Mouse (Mus musculus) forebrain, embryonic 10.5 days (tissue): ENCODE data around the gene Lypd4. TPM values are rescaled to one million over a fixed set of nuclear protein-coding genes. Genes with fewer than 3 reads are reported as not detected.
A peak's percentile ranks its signal among the peaks of the same experiment; 100 is the strongest.
"Not testable (repeated sequence)": the region's sequence is repeated elsewhere in the genome, so short reads cannot be mapped to it uniquely, and the experiment has no call there.

Source experiments
- DNase-seq: peaks from one replicate; pipeline ENCODE4 v3.0.0-alpha.2; 2017; ENCODE audit warnings: low spot score; ENCODE audit errors: extremely low spot score
- H3K27ac ChIP-seq: fragments of 300-500 bp; sonication (generic); 2 replicates; pipeline ENCODE4 v1.5.1; 2016; ENCODE audit warnings: mild to moderate bottlenecking
- H3K27me3 ChIP-seq: fragments of 300-500 bp; sonication (generic); 2 replicates; pipeline ENCODE4 v1.6.1; 2016; ENCODE audit warnings: mild to moderate bottlenecking; ENCODE audit not compliant: poor library complexity, severe bottlenecking
- H3K36me3 ChIP-seq: fragments of 300-500 bp; sonication (generic); replicated peaks from 2 replicates; pipeline ENCODE4 v1.6.1; 2016; ENCODE audit warnings: mild to moderate bottlenecking, moderate library complexity
- H3K4me1 ChIP-seq: fragments of 300-500 bp; sonication (generic); 2 replicates; pipeline ENCODE4 v1.6.1; 2016
- H3K4me3 ChIP-seq: fragments of 300-500 bp; sonication (generic); 2 replicates; pipeline ENCODE4 v1.5.1; 2016; ENCODE audit warnings: mild to moderate bottlenecking, moderate library complexity
- H3K9me3 ChIP-seq: fragments of 300-500 bp; sonication (generic); 2 replicates; pipeline ENCODE4 v1.6.1; 2016; ENCODE audit warnings: mild to moderate bottlenecking, moderate library complexity
- WGBS: fragments of 180-500 bp; shearing (Covaris S2); methylation state at CpG from one replicate; pipeline ENCODE4 v1.1.7; 2016; 5-methylcytosine and 5-hydroxymethylcytosine counted together
- polyA plus RNA-seq: library from polyadenylated mRNA; unstranded; fragments of >200 nt; fragmentation: Nextera tagmentation; extraction: Ambion mirVana; gene quantifications from 2 replicates; pipeline ENCODE4 v1.2.1, GENCODE M21; 2016

Lypd4 gene
- polyA plus RNA-seq, 1 experiment from 2014 or later, result not detected

DNA sequence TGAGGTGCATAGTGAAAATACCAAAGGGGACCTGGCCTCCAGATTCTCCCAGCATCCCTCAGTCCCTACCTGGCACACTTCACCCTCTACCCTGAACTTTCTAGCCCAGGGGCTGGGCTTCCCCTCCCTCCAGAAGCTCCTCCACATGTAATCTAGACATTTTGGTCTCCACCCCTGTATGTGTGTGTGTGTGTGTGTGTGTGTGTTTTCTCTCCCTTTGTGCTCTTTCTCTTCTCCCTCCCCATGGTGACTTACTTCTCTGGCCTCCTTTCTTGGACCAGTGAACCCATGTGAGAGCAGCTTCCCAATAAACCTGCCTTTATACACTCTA, 16.5 kb downstream of the Lypd4 start:
- Histone ChIP-seq H3K4me3 (no peak overlapping the region), H3K36me3 (no peaks in the 10 kb centered on the region), H3K27me3 (no peaks in the 10 kb centered on the region), H3K27ac (peak overlapping the region; percentile 67; the same call in 1 of the 2 replicates), H3K9me3 (no peaks in the 10 kb centered on the region), H3K4me1 (peaks cover 27% of the 10 kb centered on the region)
- DNase-seq, result no peak

DNA sequence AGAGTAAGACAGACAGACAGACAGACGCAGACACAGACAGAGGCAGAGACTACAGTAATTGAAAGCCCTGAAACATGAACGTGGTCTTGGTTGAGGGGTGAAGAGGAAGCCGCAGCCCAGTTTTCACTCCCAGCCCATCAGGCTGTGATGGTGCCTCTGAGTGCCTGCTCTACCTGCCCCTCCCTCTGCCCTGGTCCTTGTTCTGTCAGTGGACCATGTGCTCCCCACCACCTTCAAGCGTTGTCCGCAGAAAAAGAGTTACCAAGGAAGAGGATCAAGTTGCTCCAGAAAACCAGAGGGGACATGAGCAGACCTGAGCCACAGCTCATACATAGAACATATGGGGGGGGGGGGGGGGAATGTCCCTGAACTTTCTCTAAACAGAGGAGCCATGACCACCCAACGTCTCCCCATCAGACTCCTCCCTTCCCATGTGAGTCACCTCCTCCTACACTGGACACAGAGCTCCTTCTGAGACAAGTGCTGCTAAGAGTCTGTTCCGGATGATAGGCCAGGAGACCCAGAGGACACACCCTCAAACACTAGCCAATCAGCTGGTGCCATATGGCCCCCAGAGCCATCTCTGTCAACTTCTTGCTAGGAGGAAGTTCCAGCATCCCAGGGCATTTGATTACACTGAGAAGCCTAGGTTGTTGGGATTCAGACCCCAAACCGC, 17.0 kb downstream of the Lypd4 start:
- H3K4me3 ChIP-seq, result no peak overlapping the region
- H3K27ac ChIP-seq, result peak overlapping the region; percentile 26; the same call in 1 of the 2 replicates
- no peak for DNase-seq
- no peaks in the 10 kb centered on the region for H3K9me3 ChIP-seq
- H3K4me1 ChIP-seq, result peaks cover 27% of the 10 kb centered on the region
- WGBS, result 80% methylated on average over 8 of the region's 8 CpGs
- no peaks in the 10 kb centered on the region for H3K36me3 ChIP-seq
- H3K27me3 ChIP-seq, result no peaks in the 10 kb centered on the region

DNA sequence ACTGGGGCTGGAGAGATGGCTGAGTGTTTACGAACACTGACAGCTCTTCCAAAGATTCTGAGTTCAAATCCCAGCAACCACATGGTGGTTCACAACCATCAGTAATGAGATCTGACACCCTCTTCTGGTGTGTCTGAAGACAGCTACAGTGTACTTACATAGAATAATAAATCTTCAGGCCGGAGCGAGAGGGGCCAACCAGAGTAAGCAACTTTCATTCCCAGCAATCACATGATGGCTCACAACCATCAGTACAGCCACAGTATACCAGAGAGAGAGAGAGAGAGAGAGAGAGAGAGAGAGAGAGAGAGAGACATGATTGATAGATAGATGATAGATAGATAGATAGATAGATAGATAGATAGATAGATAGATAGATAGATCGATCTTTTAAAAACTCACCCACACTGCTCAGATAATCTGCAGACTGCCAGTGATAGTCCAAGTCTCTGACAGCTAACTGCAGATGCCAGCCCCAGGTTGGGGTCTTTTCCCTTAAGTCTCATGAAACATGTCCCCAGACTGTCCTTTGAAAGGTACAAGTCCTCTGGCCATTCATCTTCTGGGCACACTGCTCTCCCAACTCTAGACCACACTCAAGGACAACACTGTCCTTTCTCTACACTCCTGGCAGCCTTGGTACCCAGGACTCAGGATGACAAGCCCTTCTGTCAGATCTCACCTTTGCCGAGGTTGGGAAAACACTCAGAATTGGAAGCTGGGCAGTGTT, 18.0 kb downstream of the Lypd4 start:
- DNase-seq, result no peak
- no peaks in the 10 kb centered on the region for H3K9me3 ChIP-seq
- H3K4me1 ChIP-seq, result peaks cover 24% of the 10 kb centered on the region
- peak overlapping the region; percentile 52 for H3K27ac ChIP-seq
- WGBS, result 92% methylated on average over 5 of the region's 5 CpGs
- H3K27me3 ChIP-seq, result no peaks in the 10 kb centered on the region
- H3K4me3 ChIP-seq, result 0 out of 2 replicates have a peak overlapping the region, but pooled peaks have one; percentile 12
- H3K36me3 ChIP-seq, result no peaks in the 10 kb centered on the region

DNA sequence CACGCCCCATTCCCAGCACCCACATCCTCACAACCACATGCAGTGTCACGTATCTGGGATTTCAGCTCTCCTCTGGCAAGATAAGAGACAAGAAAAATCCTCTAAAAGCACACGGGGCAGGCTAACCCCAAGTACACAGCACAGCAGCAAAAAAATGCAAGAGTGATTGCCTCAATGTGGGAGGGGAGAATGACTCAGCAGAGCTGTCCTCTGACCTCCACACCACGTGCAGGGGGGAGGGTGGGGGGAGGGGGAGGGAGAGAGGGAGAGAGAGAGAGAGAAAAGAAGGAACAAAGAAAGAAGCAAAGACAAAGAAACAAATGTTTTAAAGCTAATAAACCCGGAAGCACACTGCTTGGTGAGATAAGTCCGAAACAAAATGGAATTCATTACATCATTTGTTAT, 18.8 kb downstream of the Lypd4 start:
- Histone ChIP-seq H3K4me1 (peaks cover 28% of the 10 kb centered on the region), H3K27me3 (no peaks in the 10 kb centered on the region), H3K9me3 (no peaks in the 10 kb centered on the region), H3K36me3 (no peaks in the 10 kb centered on the region), H3K27ac (0 out of 2 replicates have a peak overlapping the region, but pooled peaks have one; percentile 52), H3K4me3 (no peak overlapping the region)
- DNase-seq, result no peak
- WGBS, result 42% methylated on average over 6 of the region's 6 CpGs

DNA sequence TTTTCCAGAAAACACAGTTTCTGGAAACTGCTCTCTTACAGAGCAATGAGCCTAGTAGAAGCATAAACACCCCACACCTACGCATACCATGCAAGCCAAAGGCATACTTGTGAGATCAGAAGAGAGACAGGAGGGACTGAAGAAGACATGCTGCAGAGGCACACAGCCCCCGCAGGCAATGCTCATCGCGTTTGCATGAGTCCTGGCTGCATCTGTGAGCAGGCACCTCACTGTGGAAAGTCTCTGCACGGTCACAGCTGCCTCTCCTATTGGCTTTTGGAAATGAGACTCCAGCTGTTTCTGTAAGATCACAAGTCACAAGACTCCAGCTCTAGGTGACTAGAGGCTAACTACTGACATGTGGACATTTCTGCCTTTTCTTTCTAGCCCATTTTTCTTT, 19.6 kb downstream of the Lypd4 start:
- no peak for DNase-seq
- H3K9me3 ChIP-seq, result no peaks in the 10 kb centered on the region
- no peaks in the 10 kb centered on the region for H3K27me3 ChIP-seq
- WGBS, result 34% methylated on average over 5 of the region's 5 CpGs
- no peak overlapping the region for H3K27ac ChIP-seq
- no peaks in the 10 kb centered on the region for H3K36me3 ChIP-seq
- peaks cover 30% of the 10 kb centered on the region for H3K4me1 ChIP-seq
- no peak overlapping the region for H3K4me3 ChIP-seq

DNA sequence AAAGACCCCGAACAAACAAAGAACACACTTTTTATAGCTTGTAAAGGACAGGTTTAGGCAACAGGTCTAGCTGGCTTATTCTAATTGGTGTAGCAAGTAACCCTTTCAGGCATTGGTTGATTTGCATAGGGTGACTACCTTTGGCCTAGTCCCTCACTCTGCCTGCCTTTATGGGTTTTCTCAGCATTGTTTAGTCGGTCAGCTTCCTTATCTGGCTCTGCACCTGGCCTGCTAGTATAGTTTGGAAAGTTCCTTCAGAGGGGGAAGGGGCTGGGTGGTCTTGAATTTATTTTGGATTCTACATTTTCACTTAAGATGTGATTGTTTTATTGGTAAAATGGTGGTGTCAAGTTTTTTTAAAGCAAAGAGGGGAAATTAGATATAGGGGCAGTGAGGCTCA, 23.2 kb downstream of the Lypd4 start:
- H3K27me3 ChIP-seq, H3K9me3 ChIP-seq, H3K36me3 ChIP-seq, H3K4me3 ChIP-seq, DNase-seq: not testable (repeated sequence)
- H3K4me1 ChIP-seq, result peaks cover 19% of the 10 kb centered on the region
- 46% methylated on average over 2 of the region's 2 CpGs for WGBS
- H3K27ac ChIP-seq, result peak overlapping the region; percentile 4; the same call in 1 of the 2 replicates

DNA sequence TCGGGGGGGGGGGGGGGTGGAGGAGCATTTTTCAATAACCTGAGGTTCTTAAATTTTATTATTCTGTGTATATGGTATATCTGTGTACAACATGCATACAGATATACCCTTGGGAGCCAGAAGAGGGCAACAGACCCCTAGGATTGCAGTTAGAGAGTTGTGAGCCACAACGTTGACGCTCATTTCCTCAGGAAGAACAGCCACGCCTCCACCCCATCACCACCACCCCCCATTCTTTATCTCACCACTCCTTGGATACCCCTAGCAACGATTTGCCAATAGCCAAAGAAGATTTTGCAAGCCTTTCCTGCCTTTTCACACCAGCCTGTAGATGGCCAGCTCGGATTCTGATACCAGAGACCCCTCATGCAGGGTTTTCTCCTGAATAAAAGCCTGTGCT, 24.0 kb downstream of the Lypd4 start:
- Histone ChIP-seq H3K9me3 (no peaks in the 10 kb centered on the region), H3K27ac (0 out of 2 replicates have a peak overlapping the region, but pooled peaks have one; percentile 4), H3K4me3 (no peak overlapping the region), H3K4me1 (peaks cover 17% of the 10 kb centered on the region), H3K27me3 (no peaks in the 10 kb centered on the region), H3K36me3 (no peaks in the 10 kb centered on the region)
- WGBS, result 4% methylated on average over 6 of the region's 6 CpGs
- DNase-seq, result peak; percentile 52

DNA sequence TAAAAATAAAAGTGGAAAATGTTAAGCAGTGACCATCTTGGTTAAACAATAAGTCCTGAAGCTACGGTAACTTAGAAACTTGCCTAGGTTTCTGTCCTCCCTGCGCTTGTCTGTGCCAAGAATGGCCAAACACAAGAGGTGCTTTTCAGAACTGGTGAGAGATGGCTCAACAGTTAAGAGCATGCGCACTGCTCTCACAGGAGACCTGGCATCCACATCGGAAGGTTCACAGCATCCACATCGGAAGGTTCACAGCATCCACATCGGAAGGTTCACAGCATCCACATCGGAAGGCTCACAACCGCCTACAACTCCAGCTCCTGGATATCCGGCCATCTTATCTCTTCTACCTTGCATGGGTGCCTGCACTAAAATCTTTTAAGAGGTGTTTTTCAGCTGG, 24.6 kb downstream of the Lypd4 start:
- no peak overlapping the region for H3K4me3 ChIP-seq
- DNase-seq, result no peak
- no peaks in the 10 kb centered on the region for H3K9me3 ChIP-seq
- H3K36me3 ChIP-seq, result no peaks in the 10 kb centered on the region
- H3K27ac ChIP-seq, result no peak overlapping the region
- H3K4me1 ChIP-seq, result peaks cover 19% of the 10 kb centered on the region
- 88% methylated on average over 9 of the region's 9 CpGs for WGBS
- no peaks in the 10 kb centered on the region for H3K27me3 ChIP-seq

DNA sequence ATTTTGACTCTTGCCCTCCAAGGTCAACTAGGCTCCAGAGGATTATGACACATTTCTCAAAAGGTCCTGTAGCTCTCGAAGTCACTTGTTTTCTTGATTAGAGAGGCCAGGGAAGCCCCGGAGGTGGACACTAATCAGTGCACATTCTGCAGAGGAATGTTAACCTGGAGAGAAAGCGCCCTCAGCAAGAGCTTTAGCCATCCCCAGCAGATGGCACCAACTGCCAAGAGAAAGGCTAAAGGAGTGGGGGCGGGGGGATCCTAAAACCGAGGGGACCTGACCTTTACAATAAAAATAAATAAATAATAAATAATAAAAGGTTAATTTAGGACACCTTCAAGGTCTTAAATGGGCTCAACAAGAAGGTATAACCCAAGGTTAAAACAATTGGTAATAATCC, 25.6 kb downstream of the Lypd4 start:
- Histone ChIP-seq H3K4me3 (no peak overlapping the region), H3K9me3 (no peaks in the 10 kb centered on the region), H3K27me3 (no peaks in the 10 kb centered on the region), H3K27ac (no peak overlapping the region), H3K4me1 (peaks cover 21% of the 10 kb centered on the region), H3K36me3 (no peaks in the 10 kb centered on the region)
- 41% methylated on average over 5 of the region's 5 CpGs for WGBS
- no peak for DNase-seq

DNA sequence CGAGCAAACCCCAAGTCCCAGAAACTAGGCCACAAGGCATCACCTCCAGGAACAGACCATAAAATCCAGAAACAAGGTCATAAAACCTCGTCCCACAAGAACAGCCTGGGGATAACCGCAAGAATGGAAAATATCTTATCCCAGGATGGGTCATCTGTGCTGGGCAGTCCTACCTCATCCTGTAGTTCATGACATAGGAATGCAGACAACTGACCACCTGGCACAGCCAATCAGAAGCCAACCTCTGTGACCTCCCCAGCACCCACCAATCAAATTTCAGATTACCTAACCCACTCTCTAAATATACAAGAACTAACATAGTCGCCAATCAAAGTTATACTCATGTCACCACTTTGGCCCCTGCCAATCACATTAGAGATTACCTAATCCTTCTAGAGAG, 28.7 kb downstream of the Lypd4 start:
- Histone ChIP-seq H3K27me3 (no peaks in the 10 kb centered on the region), H3K36me3 (no peaks in the 10 kb centered on the region), H3K9me3 (no peaks in the 10 kb centered on the region), H3K27ac (no peak overlapping the region), H3K4me1 (peaks cover 21% of the 10 kb centered on the region), H3K4me3 (no peak overlapping the region)
- no peak for DNase-seq
- 75% methylated on average over 4 of the region's 4 CpGs for WGBS

DNA sequence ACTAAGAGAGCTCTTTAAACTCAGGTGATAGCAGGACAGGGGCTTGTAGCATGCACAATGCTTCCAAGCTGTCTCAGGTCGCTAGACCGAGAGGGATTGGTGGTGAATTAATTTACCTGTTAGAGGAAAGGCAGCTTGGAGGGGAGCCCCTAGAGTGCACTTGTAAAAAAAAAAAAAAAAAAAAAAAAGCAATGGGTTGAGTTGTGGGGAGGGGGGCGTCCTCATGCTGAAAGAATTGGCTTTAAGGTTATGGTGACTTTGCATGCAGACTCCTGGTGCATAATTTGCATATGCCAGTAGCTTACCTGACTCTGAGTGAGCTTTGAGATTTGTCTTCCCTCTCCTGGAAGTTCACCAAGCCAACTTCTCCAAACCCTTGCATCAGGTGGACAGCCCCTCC, 29.4 kb downstream of the Lypd4 start:
- no peaks in the 10 kb centered on the region for H3K36me3 ChIP-seq
- H3K27ac ChIP-seq, result no peak overlapping the region
- H3K9me3 ChIP-seq, result no peaks in the 10 kb centered on the region
- H3K27me3 ChIP-seq, result no peaks in the 10 kb centered on the region
- peaks cover 18% of the 10 kb centered on the region for H3K4me1 ChIP-seq
- no peak overlapping the region for H3K4me3 ChIP-seq
- WGBS, result 62% methylated on average over 3 of the region's 3 CpGs
- DNase-seq, result no peak

DNA sequence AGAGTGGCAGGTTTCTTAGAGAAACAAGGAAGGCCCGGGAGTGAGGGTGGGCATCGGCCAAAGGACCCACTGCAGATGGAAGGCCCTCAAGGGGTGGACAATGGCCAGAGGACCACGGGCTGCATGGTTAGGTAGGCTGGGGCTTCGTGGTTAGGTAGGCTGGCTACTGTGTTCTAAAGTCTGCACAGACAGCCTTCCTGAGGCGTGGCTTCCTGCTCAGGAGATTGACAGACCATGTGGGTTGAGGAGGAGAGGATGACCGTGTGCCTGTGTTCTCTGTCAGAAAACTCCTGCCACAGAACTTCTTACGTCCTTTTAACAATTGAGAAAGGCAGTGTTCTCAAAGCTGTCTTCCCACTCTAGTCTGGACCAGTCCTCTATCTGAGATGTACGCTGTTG, 30.3 kb downstream of the Lypd4 start:
- WGBS, result 83% methylated on average over 8 of the region's 8 CpGs
- Histone ChIP-seq H3K4me3 (no peak overlapping the region), H3K9me3 (no peaks in the 10 kb centered on the region), H3K27ac (no peak overlapping the region), H3K27me3 (no peaks in the 10 kb centered on the region), H3K4me1 (peaks cover 18% of the 10 kb centered on the region), H3K36me3 (no peaks in the 10 kb centered on the region)
- DNase-seq, result no peak

DNA sequence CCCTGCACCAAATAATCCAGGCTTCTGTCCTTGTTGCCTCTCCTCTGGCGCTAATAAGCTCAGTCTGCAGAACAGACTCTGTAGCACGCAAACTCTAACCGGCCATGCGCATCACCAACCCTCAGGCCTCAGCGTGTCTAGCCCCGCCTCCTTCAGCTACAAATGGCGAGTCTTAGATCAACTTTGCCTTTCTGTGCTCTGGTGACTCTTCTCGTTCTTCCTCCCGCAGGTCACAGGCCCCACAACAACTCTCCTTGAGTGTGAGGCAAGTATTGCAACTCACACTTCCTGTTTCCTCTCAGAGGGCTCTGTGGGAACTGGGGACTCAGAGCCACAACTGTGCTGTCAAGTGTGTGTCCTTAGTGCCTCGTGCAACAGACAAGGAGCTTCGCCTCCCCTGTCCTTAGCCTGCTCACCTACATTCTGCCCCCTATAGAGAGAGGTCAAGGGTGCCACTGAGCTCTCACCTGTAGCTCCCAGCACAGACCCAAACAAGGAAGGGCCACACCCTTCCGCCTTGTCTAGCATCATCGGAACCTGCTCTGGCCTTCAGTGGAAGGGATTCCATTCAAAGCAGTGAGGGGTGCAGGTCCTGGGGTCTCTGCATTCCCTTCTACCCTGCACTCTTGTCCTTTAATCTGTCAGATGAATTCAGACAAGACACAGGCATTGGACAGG, 30.9 kb downstream of the Lypd4 start:
- H3K9me3 ChIP-seq, result not testable (repeated sequence)
- 70% methylated on average over 13 of the region's 13 CpGs for WGBS

More for the DNA sequence above, 30.9 kb downstream of the Lypd4 start:
- not testable (repeated sequence) for DNase-seq, H3K27ac ChIP-seq, H3K4me3 ChIP-seq, H3K36me3 ChIP-seq, H3K27me3 ChIP-seq
- H3K4me1 ChIP-seq, result peaks cover 18% of the 10 kb centered on the region
